Mouse (Mus musculus): ENCODE results near the gene Iqschfp. TPM values are rescaled to one million over a fixed set of nuclear protein-coding genes. Genes with fewer than 3 reads are reported as not detected.

Iqschfp gene
- total RNA-seq, 1 experiment from 2014 or later, result not detected

DNA sequence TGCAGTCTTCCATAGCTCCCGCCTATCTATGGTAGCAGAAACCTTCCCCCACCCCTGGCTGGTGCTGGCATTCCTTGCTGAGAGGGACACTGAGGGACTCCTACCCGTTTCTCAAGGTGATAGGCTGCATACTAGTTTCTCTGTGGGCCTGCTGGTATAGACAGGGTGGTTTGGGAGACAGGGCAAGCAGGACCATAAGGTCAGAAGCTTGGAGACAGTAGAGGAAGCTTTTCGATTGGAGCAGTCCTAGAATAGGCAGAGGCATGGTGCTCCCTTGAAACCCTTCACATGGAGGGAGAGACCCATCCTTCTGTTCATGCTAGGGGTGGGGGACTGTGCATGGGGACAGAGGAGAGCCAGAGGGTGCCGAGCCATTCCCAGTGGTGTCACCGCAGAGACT is 731.0 kb downstream of the Iqschfp start:
- ATAC-seq (replicated peaks; ENCODE audit: insufficient number of reproducible peaks, low FRiP score, low TSS enrichment, poor library complexity, severe bottlenecking), result no peak

DNA sequence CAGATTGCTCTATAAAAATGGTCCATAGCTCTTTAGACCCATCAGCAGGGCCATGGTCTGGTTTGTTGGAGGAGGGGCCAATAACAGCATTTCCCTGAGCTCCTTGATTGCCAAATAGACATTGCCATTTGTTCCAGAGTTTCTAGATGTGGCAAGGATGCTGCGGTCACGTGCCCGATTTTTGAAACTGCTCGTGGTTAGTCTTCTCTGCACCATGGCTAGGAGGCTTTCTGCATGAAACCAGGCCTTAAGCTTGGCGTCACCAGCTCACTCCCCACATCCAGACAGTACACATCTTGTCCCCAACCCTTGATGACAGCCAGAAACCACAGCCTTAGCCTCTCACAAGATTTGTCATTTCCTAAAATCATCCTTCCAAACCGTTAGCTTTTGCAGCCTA is 732.4 kb downstream of the Iqschfp start:
- no peak for ATAC-seq (replicated peaks; ENCODE audit: insufficient number of reproducible peaks, low FRiP score, low TSS enrichment, poor library complexity, severe bottlenecking)

DNA sequence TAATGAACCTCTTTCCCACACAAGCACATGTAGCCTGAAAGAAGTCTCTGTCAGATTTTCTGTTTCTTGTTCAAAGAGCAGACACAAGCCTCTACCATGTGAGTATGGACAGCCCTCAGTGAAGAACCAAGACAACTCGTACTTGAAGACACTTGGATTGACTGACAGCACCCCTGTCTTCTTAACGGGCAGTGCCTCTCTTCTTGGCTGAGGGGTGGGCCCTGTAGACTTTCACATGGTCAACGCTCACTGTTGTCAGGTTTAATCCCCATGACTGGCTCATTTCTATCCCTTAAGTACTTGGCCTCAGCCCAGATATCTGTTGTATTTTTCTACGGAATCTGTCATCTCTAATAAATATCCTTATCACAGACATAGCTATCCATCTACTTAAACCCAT is 738.2 kb downstream of the Iqschfp start:
- no peak for ATAC-seq (replicated peaks; ENCODE audit: insufficient number of reproducible peaks, low FRiP score, low TSS enrichment, poor library complexity, severe bottlenecking)

DNA sequence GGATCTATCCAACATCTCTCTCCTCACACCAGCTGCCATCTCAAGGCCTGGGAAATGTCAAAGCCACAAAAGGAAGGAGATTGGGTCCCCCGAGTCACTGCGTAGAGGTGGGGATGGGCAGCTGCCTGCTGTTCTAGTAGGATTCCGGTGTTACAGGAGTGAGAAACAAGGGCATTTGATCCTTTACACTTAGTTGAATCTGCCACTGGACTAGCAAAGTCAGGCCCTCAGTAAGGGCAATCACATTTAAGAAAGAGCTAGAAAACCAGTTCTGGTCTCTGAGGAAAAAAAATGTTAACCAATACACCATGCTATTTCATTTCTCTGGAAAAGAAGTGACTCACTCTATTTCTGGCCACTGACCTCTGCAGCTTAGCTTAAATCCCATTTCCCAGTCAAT is 738.8 kb downstream of the Iqschfp start:
- no peak for ATAC-seq (replicated peaks; ENCODE audit: insufficient number of reproducible peaks, low FRiP score, low TSS enrichment, poor library complexity, severe bottlenecking)

DNA sequence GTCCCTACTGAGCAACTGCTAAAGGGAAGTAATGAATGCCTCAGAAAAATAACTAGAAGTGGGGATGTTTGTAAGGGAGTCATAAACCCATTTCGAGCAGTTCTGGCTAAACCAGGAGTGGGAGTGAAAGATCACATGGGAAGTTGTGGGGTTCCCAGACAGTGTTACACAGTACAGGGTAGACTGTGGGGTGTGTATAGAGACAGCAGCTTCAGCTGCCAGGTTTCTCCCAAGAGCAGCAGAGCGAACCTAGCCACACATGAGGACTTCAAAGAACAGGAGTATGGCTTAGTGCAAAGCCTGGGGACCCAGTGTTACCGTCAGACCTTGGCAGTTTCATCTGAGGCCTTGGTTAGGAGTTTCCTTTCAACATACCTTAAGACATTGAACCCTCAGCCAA is 740.7 kb downstream of the Iqschfp start:
- no peak for ATAC-seq (replicated peaks; ENCODE audit: insufficient number of reproducible peaks, low FRiP score, low TSS enrichment, poor library complexity, severe bottlenecking)

DNA sequence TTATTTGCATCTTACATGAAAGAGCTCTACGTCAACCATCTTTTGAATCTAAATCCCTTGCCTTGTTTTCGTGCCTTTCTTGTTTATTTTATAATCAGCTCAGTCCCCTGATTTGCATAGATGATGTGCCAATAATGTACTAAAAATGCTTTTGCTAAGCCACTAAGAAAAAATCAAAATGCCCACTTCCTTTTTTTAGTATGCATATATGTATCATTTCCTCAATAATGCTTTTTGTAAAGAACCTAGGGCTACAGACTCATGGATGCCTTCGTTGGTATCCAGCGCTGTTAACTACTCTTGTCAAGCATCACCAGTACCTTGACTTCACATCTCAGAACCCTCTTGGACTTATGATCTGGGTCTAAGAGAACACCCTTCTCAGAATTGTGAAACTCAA is 741.5 kb downstream of the Iqschfp start:
- 0 out of 2 replicates have a peak, but pooled peaks have one; percentile 36 for ATAC-seq (replicated peaks; ENCODE audit: insufficient number of reproducible peaks, low FRiP score, low TSS enrichment, poor library complexity, severe bottlenecking)

DNA sequence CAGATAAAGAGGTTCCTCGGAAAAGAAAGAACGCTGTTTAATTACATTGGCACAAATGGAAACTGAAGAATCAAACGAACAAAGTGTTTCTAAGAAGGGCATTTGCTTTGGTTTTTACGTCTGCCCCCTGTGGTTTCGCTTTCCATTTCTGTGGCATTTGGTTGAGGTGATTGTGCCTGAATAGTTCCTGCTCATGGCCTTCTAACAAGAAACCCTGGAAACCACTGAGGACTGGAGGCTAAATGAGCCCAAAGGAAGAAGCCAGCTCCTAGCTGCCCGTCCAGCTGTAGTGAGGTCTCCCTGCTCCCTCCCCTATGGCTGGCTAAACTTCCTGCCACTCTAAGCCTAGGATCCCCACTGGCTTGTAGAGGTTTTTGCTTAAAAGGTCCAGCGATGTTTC is 745.9 kb downstream of the Iqschfp start:
- no peak for ATAC-seq (replicated peaks; ENCODE audit: insufficient number of reproducible peaks, low FRiP score, low TSS enrichment, poor library complexity, severe bottlenecking)

DNA sequence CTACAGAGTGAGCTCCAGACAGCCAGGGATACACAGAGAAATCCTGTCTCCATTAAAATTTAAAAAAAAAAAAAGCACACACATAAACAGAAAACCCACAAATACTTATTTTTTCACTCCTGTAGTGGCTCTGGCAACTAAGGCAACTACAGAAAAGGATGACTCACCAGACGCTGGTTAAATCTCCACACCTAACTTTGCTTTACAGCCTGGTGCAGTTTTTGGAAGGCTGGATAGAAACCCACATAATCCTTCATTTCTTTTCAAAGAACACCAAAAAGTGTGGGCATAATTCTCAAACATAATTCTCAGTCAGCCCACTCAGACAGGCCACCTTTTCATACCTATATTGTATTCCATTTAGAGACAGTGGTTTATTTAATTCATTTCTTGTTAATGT is 746.7 kb downstream of the Iqschfp start:
- no peak for ATAC-seq (replicated peaks; ENCODE audit: insufficient number of reproducible peaks, low FRiP score, low TSS enrichment, poor library complexity, severe bottlenecking)

DNA sequence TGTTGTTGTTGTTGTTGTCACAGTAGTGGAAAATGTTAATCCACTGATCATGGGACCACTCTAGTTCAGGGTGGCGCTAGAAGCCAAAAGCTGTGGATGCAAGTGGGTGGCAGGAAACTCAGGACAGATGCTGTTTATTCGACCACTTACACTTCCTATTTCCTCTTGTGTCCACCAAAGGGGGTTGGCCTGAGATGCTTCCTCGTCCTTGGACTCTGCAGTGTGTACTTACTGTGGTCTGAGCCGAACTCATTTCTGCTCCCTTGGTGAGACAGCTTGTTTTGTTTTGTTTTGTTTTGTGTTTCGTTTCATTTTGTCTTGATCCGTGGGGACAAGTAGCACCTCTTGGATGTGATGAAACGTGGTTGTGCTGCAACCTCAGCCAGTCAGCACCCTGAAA is 750.9 kb downstream of the Iqschfp start:
- peak; percentile 46 for ATAC-seq (replicated peaks; ENCODE audit: insufficient number of reproducible peaks, low FRiP score, low TSS enrichment, poor library complexity, severe bottlenecking)

DNA sequence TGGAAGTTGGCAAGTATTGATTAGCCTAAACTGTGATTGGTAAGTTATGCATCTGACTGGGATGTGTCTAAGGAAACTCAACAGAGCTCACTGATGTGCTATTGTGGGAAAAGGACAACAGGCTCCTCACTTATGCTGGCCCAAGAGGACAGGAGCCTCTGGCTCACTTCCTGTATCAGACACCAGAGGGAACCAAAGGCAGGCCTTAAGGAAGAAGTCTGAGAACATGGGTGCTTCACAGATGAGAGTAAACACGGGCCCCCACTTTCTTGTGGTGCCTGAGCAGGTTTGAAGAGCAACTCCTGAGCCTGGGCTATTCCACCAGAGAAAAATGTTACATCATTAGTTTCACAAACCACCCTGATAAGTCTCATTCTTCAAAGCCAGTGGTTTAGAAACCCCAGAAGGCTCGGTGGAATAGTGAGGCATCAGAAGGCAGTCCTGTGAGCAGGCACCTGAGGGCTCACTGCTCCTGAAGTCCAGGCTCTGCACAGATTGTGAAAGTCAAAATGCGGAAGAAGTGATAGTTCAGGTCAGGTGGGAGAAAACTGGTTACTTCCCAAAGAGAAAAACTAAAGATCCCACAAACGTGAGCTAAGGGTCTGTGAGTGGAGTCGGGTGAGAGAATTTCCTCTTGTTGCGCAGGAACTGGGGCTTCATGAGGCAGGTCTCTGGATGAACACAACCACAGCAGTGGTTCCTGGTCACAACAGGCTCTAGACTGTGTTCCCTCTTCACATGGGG is 754.5 kb downstream of the Iqschfp start:
- ATAC-seq (replicated peaks; ENCODE audit: insufficient number of reproducible peaks, low FRiP score, low TSS enrichment, poor library complexity, severe bottlenecking), result 0 out of 2 replicates have a peak, but pooled peaks have one; percentile 43

DNA sequence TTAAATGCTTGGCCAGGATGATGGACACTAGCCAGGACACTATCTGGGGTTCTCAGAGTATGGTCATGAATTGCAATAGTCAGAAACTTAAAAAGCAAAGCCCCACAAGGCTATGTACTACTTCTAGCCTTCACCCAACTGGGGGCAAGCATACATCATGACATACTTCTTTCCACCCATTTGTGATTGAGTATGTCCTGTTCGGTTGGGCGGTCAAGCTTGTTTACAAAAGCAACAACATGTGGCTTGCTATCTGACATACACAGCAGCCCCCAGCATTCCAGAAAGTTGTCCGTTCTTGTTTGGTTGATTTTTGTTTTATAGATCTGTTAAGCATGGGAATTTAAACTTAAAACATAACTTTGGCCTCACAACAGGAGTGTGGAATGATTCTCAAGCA is 755.2 kb downstream of the Iqschfp start:
- ATAC-seq (replicated peaks; ENCODE audit: insufficient number of reproducible peaks, low FRiP score, low TSS enrichment, poor library complexity, severe bottlenecking), result no peak

DNA sequence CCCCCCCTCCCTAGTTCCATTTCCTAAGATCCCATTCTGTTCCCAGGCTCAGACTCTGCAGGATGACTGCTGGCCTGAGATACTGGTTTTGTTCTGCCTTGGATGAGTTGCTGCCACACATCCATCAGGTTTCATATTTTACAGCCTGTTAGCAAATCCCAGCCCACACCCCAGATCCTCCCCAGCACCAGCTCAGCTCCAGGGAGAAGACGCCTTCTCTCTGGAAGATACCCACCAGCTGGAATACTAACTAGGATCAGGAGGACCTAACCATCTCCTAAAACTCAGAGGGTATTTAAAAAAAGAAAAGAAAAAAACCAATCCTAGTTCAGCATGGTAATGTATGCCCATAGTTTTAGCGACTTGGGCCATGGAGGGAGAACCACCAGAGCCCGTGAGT is 758.2 kb downstream of the Iqschfp start:
- no peak for ATAC-seq (replicated peaks; ENCODE audit: insufficient number of reproducible peaks, low FRiP score, low TSS enrichment, poor library complexity, severe bottlenecking)

DNA sequence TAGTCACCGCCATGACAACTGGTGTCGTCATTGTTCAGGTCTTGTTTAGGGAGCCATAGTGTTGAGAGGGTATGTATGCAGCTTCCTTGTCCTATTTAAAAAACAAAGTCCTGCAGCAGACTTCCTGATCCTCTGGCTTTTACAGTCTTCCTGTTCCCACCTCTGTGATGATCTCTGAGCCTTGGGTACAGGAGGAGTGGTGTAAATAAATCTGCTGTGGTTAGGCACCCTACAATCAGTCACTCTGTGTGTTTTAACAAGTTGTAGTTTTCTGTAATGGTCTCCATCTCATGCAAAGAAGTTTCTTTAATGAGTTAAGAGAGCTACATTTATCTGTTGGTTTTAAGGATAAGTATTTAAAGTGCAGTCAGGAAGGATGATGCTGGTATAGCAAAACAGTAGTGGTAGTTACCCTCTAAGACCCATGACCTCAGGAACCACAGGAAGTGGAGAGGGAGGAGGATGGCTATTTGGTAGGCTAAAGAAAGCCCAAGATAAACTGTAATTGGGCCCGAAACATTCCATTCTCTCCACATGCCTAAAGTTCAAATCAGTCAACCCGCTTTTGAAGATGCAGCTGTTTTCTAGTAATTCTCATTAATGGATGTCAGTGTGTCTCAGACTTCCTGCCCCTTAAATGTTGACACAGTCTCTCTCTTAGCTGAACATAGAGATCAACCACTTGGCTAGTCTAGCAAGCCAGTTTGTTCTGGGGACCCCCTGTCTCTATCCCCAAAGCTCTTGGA is 764.7 kb downstream of the Iqschfp start:
- ATAC-seq (replicated peaks; ENCODE audit: insufficient number of reproducible peaks, low FRiP score, low TSS enrichment, poor library complexity, severe bottlenecking), result no peak

DNA sequence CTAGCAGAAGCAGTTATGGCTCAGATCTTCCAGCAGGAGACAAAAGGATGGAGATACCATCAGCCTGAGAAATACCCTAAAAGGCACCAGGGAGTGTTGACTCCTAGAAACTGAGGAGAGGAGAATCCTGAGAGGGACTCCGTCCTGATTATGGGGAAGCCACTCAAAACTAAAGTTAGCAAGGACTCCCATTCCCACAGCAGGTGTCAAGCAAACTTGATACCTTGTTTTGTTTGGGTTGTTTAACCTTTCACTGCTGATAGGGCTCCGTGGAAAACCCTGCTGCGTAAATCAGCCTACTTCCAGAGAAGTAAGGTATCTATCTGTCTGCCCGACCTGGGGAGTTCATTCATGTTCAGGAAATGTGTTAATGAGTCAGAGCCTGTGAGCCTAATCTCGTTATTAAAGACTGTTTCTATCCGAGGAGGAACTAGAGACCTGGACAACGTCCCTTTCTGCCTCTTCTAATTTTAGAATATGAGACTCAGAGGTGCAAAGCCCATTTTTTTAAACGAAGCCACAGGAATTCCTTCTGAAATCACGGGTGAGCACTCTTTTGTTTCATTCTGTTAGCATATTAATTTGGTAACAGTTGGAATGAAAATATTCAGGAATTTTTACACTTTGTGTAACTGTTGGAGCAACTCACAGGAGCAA is 765.7 kb downstream of the Iqschfp start:
- no peak for ATAC-seq (replicated peaks; ENCODE audit: insufficient number of reproducible peaks, low FRiP score, low TSS enrichment, poor library complexity, severe bottlenecking)

DNA sequence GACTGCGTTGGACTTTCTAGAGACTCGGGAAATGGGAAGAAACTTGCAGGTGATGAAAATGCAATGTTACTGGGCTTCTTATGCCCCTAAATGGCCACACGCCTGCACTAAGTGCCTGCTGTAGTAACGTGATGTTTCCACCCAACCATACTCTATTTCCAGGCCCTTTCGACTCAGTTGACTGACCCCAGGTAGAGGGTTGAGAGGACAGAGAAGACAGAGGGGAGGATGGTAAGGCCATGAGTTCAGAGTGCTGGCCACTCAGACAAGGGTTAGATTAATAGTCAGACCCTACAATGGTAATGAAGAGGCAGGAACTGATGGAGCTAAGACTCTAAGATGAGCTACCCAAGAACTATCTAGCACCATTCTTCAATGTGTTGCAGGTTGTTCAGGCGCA is 768.0 kb downstream of the Iqschfp start:
- ATAC-seq (replicated peaks; ENCODE audit: insufficient number of reproducible peaks, low FRiP score, low TSS enrichment, poor library complexity, severe bottlenecking), result no peak

DNA sequence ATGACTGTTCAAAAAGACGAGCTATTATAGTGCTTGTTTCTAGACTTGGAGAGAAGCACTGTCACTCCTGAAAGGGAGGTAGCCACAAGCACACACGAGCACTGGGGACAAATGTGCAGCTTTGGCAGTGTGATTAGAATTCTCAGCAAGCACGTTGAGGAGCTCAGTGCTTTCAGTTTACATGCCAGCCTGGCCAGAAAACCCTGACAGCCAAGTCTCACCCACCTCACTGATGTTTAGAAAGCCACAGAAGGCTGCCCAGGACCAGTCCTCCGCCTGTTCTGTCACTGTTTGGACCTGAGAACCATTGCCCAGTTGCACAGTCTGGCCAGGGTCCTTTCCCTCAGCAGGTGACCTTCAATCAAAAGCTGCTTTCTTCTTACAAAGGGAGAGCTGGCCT is 768.5 kb downstream of the Iqschfp start:
- ATAC-seq (replicated peaks; ENCODE audit: insufficient number of reproducible peaks, low FRiP score, low TSS enrichment, poor library complexity, severe bottlenecking), result no peak

DNA sequence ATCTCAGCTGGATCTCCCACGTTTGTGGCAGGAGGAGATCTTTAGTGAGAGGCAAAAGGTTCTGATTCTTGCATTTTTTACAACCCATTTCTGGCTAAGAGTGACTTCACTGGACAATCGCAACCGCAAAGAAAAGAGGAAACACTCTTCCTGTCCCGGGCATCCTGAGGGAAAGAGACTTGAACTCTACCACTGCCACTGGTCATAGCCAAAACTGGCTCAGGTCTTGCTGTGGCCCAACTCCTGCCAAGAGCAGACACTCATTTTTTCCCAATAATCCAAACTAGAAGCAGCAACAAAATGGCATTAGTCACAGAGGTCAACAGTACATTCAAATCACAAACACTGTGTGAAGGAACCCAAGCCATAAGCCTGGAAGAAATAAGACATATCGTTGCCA is 770.4 kb downstream of the Iqschfp start:
- ATAC-seq (replicated peaks; ENCODE audit: insufficient number of reproducible peaks, low FRiP score, low TSS enrichment, poor library complexity, severe bottlenecking), result no peak

DNA sequence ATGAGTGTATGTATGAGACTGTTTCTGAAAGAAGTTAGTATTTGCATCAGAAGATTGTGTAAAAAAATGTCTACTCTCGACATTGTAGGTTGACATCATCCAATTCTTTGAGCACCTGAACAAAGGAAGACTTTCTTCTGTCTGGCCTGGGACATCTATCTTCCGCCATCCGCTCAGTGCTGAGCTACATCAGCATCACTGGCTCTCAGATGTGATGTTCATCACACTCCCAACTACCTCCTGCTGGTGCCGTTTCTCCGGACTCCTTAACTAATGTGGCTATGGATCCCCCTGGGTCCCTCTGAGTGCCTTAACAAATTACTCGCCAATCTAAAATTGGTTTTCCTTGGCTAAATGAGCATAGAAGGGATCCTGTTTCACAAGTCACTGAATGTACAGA is 772.3 kb downstream of the Iqschfp start:
- no peak for ATAC-seq (replicated peaks; ENCODE audit: insufficient number of reproducible peaks, low FRiP score, low TSS enrichment, poor library complexity, severe bottlenecking)

DNA sequence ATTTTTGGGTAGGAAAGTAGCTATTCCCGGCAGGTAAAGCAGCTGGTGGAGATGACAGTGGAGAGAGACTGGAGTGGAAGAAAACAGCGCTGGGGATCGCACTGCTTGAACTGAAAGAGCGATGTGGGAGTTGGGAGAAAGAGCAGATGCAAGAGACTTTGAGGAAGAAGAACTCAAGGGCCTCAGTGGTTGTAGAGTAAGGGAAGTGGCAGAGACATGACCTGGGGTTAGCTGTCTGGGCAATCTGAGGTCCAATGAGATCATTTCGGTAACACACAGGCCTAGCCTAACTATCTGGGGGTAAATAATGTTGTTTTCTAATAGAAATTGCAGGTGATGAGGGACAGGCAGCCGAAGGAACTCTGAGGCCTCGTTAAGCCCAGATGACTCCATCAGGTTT is 774.3 kb downstream of the Iqschfp start:
- 0 out of 2 replicates have a peak, but pooled peaks have one; percentile 27 for ATAC-seq (replicated peaks; ENCODE audit: insufficient number of reproducible peaks, low FRiP score, low TSS enrichment, poor library complexity, severe bottlenecking)

DNA sequence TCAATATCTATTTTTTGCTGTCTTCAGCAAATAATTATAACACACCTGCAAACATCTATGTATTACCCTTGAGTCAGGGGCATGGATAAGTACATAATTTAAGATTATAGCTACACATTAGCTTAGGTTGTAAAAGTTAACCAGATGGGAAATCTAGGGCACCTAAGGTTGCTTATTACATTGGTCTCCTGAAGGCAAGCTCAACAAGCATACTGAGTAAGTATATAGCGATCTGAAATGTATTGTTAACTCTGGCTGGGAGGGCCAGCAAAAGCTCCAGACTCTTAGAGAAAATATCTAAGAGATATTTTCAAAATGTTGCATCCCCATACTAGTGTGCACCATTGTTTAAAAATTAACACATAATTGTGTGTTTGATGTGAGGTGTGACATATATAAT is 775.8 kb downstream of the Iqschfp start:
- ATAC-seq (replicated peaks; ENCODE audit: insufficient number of reproducible peaks, low FRiP score, low TSS enrichment, poor library complexity, severe bottlenecking), result no peak

All from monocyte, adult 5-6 weeks (primary cell).